Mouse (Mus musculus): Measurements from ENCODE around the gene Ptpra. TPM values are rescaled to one million over a fixed set of nuclear protein-coding genes. Genes with fewer than 3 reads are reported as not detected.

Gene Ptpra
- total and polyA plus RNA-seq, 3 experiments = 38.5 to 73.3 (median 40.4) TPM

DNA sequence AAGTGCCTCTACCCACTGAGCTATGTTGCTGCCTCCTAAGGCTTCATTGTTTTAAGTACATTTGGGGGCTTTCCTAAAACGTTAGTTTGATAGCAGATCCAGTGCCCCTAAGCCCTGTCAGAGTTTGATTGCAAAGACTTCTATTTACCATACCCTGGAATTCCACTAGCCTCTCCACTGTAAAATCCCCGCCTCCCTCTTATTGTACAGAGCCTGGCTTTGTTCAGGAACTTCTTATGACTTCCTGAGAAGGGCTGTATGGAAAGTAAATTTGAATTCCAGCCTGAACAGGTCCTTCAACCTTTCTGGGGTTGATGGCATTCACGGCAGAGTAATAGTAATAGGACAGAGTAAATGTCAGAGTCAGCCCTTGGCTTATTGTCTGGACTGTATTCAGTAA, 86.8 kb downstream of the Ptpra start:
- Histone ChIP-seq H3K9ac (ENCODE audit: insufficient read depth, low read depth) (no peak overlapping the region), H3K79me2 (replicated peaks; ENCODE audit: control insufficient read depth, extremely low read depth, insufficient read depth, poor library complexity, severe bottlenecking) (no peaks in the 10 kb centered on the region), H3K27me3 (replicated peaks) (no peaks in the 10 kb centered on the region), H3K4me3 (replicated peaks in 1 of 3; ENCODE audit: low read depth in 2 of 3, low read length in 2 of 3, poor library complexity in 1 of 3) (no peak overlapping the region), H3K4me1 (ENCODE audit: control insufficient read depth in 1 of 2, insufficient read depth in 2 of 2) (peaks cover 7 to 61% of the 10 kb centered on the region in 2 experiments; a peak in 3 of 4 replicates), H3K4me2 (ENCODE audit: insufficient read depth, low read depth, poor library complexity, severe bottlenecking) (no peak overlapping the region), H3K9me3 (replicated peaks; ENCODE audit: low read length) (peaks cover 13% of the 10 kb centered on the region), H3K36me3 (replicated peaks in 1 of 2; ENCODE audit: control insufficient read depth in 1 of 2, insufficient read depth in 1 of 2, low read length in 1 of 2) (peaks cover 32 to 79% of the 10 kb centered on the region in 2 experiments), H3K27ac (ENCODE audit: insufficient read depth, low read depth) (no peak overlapping the region)
- DNase-seq (ENCODE audit: extremely low read depth) = no peak
- dilution Hi-C loops (cut with MboI; ENCODE audit: extremely low pct_ligation_motif_present, extremely low pct_unique_long_range_greater_than_20kb, low sequenced_read_pairs) (no loop called here), in situ Hi-C loops (cut with MboI; ENCODE audit: low pct_ligation_motif_present, low pct_unique_long_range_greater_than_20kb, low sequenced_read_pairs) (no loop called here)
- TF ChIP-seq POLR2AphosphoS2 (IDR thresholded peaks at IDR 0.05; ENCODE audit: low read depth, low read length) = no peak

GRCm38 (mm10) chr2:130538876-130539546, 88.9 kb downstream of the Ptpra start:
- Histone ChIP-seq H3K79me2 (replicated peaks; ENCODE audit: control insufficient read depth, extremely low read depth, insufficient read depth, poor library complexity, severe bottlenecking) (no peaks in the 10 kb centered on the region), H3K9me3 (replicated peaks; ENCODE audit: low read length) (peaks cover 13% of the 10 kb centered on the region), H3K4me3 (replicated peaks in 1 of 3; ENCODE audit: low read depth in 2 of 3, low read length in 2 of 3, poor library complexity in 1 of 3) (no peak overlapping the region), H3K36me3 (replicated peaks in 1 of 2; ENCODE audit: control insufficient read depth in 1 of 2, insufficient read depth in 1 of 2, low read length in 1 of 2) (peaks cover 41 to 82% of the 10 kb centered on the region in 2 experiments), H3K4me2 (ENCODE audit: insufficient read depth, low read depth, poor library complexity, severe bottlenecking) (no peak overlapping the region), H3K4me1 (ENCODE audit: control insufficient read depth in 1 of 2, insufficient read depth in 2 of 2) (peaks cover 7 to 45% of the 10 kb centered on the region in 2 experiments; a peak in 3 of 4 replicates), H3K27me3 (replicated peaks) (no peaks in the 10 kb centered on the region), H3K27ac (ENCODE audit: insufficient read depth, low read depth) (no peak overlapping the region), H3K9ac (ENCODE audit: insufficient read depth, low read depth) (no peak overlapping the region)
- DNase-seq (ENCODE audit: extremely low read depth) = peak; percentile 21
- TF ChIP-seq MAFK (IDR thresholded peaks at IDR 0.05; ENCODE audit: insufficient replicate concordance, low read length) (peak; percentile 90), PAX5 (IDR thresholded peaks at IDR 0.05; ENCODE audit: low read length) (no peak)
- in situ Hi-C loops (cut with MboI; ENCODE audit: low pct_ligation_motif_present, low pct_unique_long_range_greater_than_20kb, low sequenced_read_pairs) = no loop called here
- dilution Hi-C loops (cut with MboI; ENCODE audit: extremely low pct_ligation_motif_present, extremely low pct_unique_long_range_greater_than_20kb, low sequenced_read_pairs) = no loop called here

- no peaks in the 10 kb centered on the region for H3K79me2 ChIP-seq (replicated peaks; ENCODE audit: control insufficient read depth, extremely low read depth, insufficient read depth, poor library complexity, severe bottlenecking)
- in situ Hi-C loops (cut with MboI; ENCODE audit: low pct_ligation_motif_present, low pct_unique_long_range_greater_than_20kb, low sequenced_read_pairs) (no loop called here), dilution Hi-C loops (cut with MboI; ENCODE audit: extremely low pct_ligation_motif_present, extremely low pct_unique_long_range_greater_than_20kb, low sequenced_read_pairs) (no loop called here)
- H3K4me1 ChIP-seq (ENCODE audit: control insufficient read depth in 1 of 2, insufficient read depth in 2 of 2) = peaks cover 7 to 33% of the 10 kb centered on the region in 2 experiments; a peak in 3 of 4 replicates
- no peak overlapping the region for H3K4me2 ChIP-seq (ENCODE audit: insufficient read depth, low read depth, poor library complexity, severe bottlenecking)
- H3K27me3 ChIP-seq (replicated peaks) = no peaks in the 10 kb centered on the region
- no peak for DNase-seq (ENCODE audit: extremely low read depth)
- H3K9ac ChIP-seq (ENCODE audit: insufficient read depth, low read depth) = no peak overlapping the region
- H3K36me3 ChIP-seq (replicated peaks in 1 of 2; ENCODE audit: control insufficient read depth in 1 of 2, insufficient read depth in 1 of 2, low read length in 1 of 2) = peaks cover 52 to 92% of the 10 kb centered on the region in 2 experiments
- TF ChIP-seq MAFK (IDR thresholded peaks at IDR 0.05; ENCODE audit: insufficient replicate concordance, low read length) = no peak
- no peak for TF ChIP-seq SMC3 (IDR thresholded peaks at IDR 0.05; ENCODE audit: low read depth, low read length)
- TF ChIP-seq CHD1 (IDR thresholded peaks at IDR 0.05; ENCODE audit: low read depth, low read length) = no peak
- peak; percentile 55 for TF ChIP-seq BHLHE40 (IDR thresholded peaks at IDR 0.05; ENCODE audit: low read depth, low read length)
- TF ChIP-seq USF1 (IDR thresholded peaks at IDR 0.05; ENCODE audit: low read depth, low read length) = no peak
- no peak for TF ChIP-seq NELFE (IDR thresholded peaks at IDR 0.05; ENCODE audit: low read depth, low read length)
- TF ChIP-seq USF2 (conservative IDR thresholded peaks at IDR 0.05; ENCODE audit: low read depth, low read length) = no peak
- TF ChIP-seq MYC (IDR thresholded peaks at IDR 0.05; ENCODE audit: low read depth, low read length) = no peak
- TF ChIP-seq ETS1 (conservative IDR thresholded peaks at IDR 0.05; ENCODE audit: low read depth, low read length) = 0 out of 2 replicates have a peak, but pooled peaks have one; percentile 11
- H3K4me3 ChIP-seq (replicated peaks in 1 of 3; ENCODE audit: low read depth in 2 of 3, low read length in 2 of 3, poor library complexity in 1 of 3) = no peak overlapping the region
- H3K27ac ChIP-seq (ENCODE audit: insufficient read depth, low read depth) = no peak overlapping the region
- H3K9me3 ChIP-seq (replicated peaks; ENCODE audit: low read length) = peaks cover 13% of the 10 kb centered on the region
Measured at GRCm38 (mm10) chr2:130540266-130540665, 90.2 kb downstream of the Ptpra start.

All from CH12.LX (cell line).